Mouse (Mus musculus) kidney, postnatal 0 days (tissue): ENCODE data around the gene 1700042G07Rik. TPM values are rescaled to one million over a fixed set of nuclear protein-coding genes. Genes with fewer than 3 reads are reported as not detected.

Experiments
- ATAC-seq: fragments of 200-750 bp; cut with Nextera tagmentation; replicated peaks from 2 replicates; pipeline ENCODE4 v1.8.0; 2017; ENCODE audit warnings: low read depth, moderate number of reproducible peaks, moderate TSS enrichment, moderate library complexity; ENCODE audit not compliant: low FRiP score
- DNase-seq: peaks from one replicate; pipeline ENCODE4 v3.0.0-alpha.2; 2016; ENCODE audit warnings: low spot score
- H3K27ac ChIP-seq: fragments of 300-500 bp; sonication (generic); 2 replicates; pipeline ENCODE4 v1.5.1; 2014; ENCODE audit warnings: mild to moderate bottlenecking
- H3K27me3 ChIP-seq: fragments of 300-500 bp; sonication (generic); 2 replicates; pipeline ENCODE4 v1.6.1; 2014; ENCODE audit warnings: low read length, mixed read lengths; ENCODE audit not compliant: insufficient read depth
- H3K36me3 ChIP-seq: fragments of 300-500 bp; sonication (generic); 2 replicates; pipeline ENCODE4 v1.6.1; 2014; ENCODE audit warnings: low read length, mixed read lengths; ENCODE audit not compliant: insufficient read depth
- H3K4me1 ChIP-seq: fragments of 300-500 bp; sonication (generic); replicated peaks from 2 replicates; pipeline ENCODE4 v1.6.1; 2014; ENCODE audit warnings: antibody characterized with exemption, low read length, mixed read lengths; ENCODE audit not compliant: insufficient read depth
- H3K4me2 ChIP-seq: fragments of 300-500 bp; sonication (generic); 2 replicates; pipeline ENCODE4 v1.6.1; 2014; ENCODE audit warnings: mild to moderate bottlenecking, low read length, moderate library complexity, mixed read lengths
- H3K4me3 ChIP-seq: fragments of 300-500 bp; sonication (generic); replicated peaks from 2 replicates; pipeline ENCODE4 v1.5.1; 2014; ENCODE audit warnings: low read depth, low read length
- H3K9ac ChIP-seq: fragments of 300-500 bp; sonication (generic); 2 replicates; pipeline ENCODE4 v1.6.1; 2014; ENCODE audit warnings: low read depth, low read length
- H3K9me3 ChIP-seq: fragments of 300-500 bp; sonication (generic); replicated peaks from 2 replicates; pipeline ENCODE4 v1.6.1; 2016; ENCODE audit warnings: low read length, inconsistent platforms, mixed read lengths
- CTCF ChIP-seq: IDR thresholded peaks from 2 replicates; pipeline ENCODE4 v1.5.1; 2016; ENCODE audit warnings: antibody characterized with exemption, low read depth, mild to moderate bottlenecking, moderate library complexity
- WGBS: fragments of 180-500 bp; shearing (Covaris S2); extraction: QIAGEN DNeasy Blood & Tissue Kit; methylation state at CpG from one replicate; pipeline ENCODE4 v1.1.7; 2014; 5-methylcytosine and 5-hydroxymethylcytosine counted together
- polyA plus RNA-seq: library from polyadenylated mRNA; unstranded; fragments of >200 nt; fragmentation: Nextera tagmentation; extraction: Ambion mirVana; gene quantifications from 2 replicates; pipeline ENCODE4 v1.2.1, GENCODE M21; 2015

The 1700042G07Rik gene
- polyA plus RNA-seq, 1 experiment from 2014 or later, result not detected

- Histone ChIP-seq H3K4me2 (no peak overlapping the region), H3K9ac (no peak overlapping the region), H3K4me1 (peaks cover 9% of the 10 kb centered on the region; the same call in 1 of the 2 replicates), H3K4me3 (no peak overlapping the region), H3K9me3 (no peaks in the 10 kb centered on the region), H3K27ac (peak overlapping the region; percentile 19; the same call in 1 of the 2 replicates), H3K36me3 (peaks cover 37% of the 10 kb centered on the region), H3K27me3 (no peaks in the 10 kb centered on the region)
- 45% methylated on average over 3 of the region's 3 CpGs for WGBS
- TF ChIP-seq CTCF, result no peak
- DNase-seq (peak; percentile 59), ATAC-seq (no peak)
Measured at GRCm38 (mm10) chr4:116160769-116161168, 12.4 kb upstream of the 1700042G07Rik start.

GRCm38 (mm10) chr4:116162142-116162541, 11.0 kb upstream of the 1700042G07Rik start:
- DNase-seq (peak; percentile 33), ATAC-seq (no peak)
- no peak overlapping the region for H3K9ac ChIP-seq
- H3K9me3 ChIP-seq, result no peaks in the 10 kb centered on the region
- H3K4me3 ChIP-seq, result no peak overlapping the region
- peaks cover 9% of the 10 kb centered on the region; the same call in 1 of the 2 replicates for H3K4me1 ChIP-seq
- WGBS, result 35% methylated on average over 4 of the region's 4 CpGs
- peaks cover 24% of the 10 kb centered on the region for H3K36me3 ChIP-seq
- no peak for TF ChIP-seq CTCF
- no peak overlapping the region for H3K4me2 ChIP-seq
- peak overlapping the region; percentile 36; the same call in 1 of the 2 replicates for H3K27ac ChIP-seq
- H3K27me3 ChIP-seq, result no peaks in the 10 kb centered on the region

- Histone ChIP-seq H3K4me1 (peaks cover 9% of the 10 kb centered on the region; the same call in 1 of the 2 replicates), H3K9me3 (no peaks in the 10 kb centered on the region), H3K4me3 (no peak overlapping the region), H3K36me3 (no peaks in the 10 kb centered on the region), H3K27me3 (no peaks in the 10 kb centered on the region), H3K4me2 (no peak overlapping the region), H3K9ac (no peak overlapping the region), H3K27ac (peak overlapping the region; percentile 51; the same call in 1 of the 2 replicates)
- ATAC-seq, result no peak
- WGBS, result 71% methylated on average over 2 of the region's 2 CpGs
- no peak for DNase-seq
- no peak for TF ChIP-seq CTCF
Measured at GRCm38 (mm10) chr4:116164759-116165554, 8.2 kb upstream of the 1700042G07Rik start.

GRCm38 (mm10) chr4:116165708-116166407, 7.3 kb upstream of the 1700042G07Rik start:
- no peak overlapping the region for H3K4me2 ChIP-seq
- H3K27me3 ChIP-seq, result no peaks in the 10 kb centered on the region
- no peak overlapping the region for H3K9ac ChIP-seq
- H3K36me3 ChIP-seq, result no peaks in the 10 kb centered on the region
- no peaks in the 10 kb centered on the region for H3K9me3 ChIP-seq
- no peak for DNase-seq
- H3K4me1 ChIP-seq, result peaks cover 9% of the 10 kb centered on the region; the same call in 1 of the 2 replicates
- 49% methylated on average over 8 of the region's 8 CpGs for WGBS
- TF ChIP-seq CTCF, result no peak
- no peak overlapping the region for H3K4me3 ChIP-seq
- peak overlapping the region; percentile 51; the same call in 1 of the 2 replicates for H3K27ac ChIP-seq
- ATAC-seq, result no peak

GRCm38 (mm10) chr4:116167404-116167803, 5.8 kb upstream of the 1700042G07Rik start, which contains the start of gene Tspan1:
TSS of gene Tspan1 (minus strand) at chr4:116167601.
- no peak for ATAC-seq

More at GRCm38 (mm10) chr4:116167404-116167803, 5.8 kb upstream of the 1700042G07Rik start, which contains the start of gene Tspan1:
- 25% methylated on average over 7 of the region's 7 CpGs for whole genome bisulfite sequencing
- H3K4me3 ChIP-seq, result no peak within 1 kb of the TSS
- peaks cover 9% of the 10 kb centered on the region; the same call in 1 of the 2 replicates for H3K4me1 ChIP-seq
- TF ChIP-seq CTCF, result peak; percentile 60
- no peaks in the 10 kb centered on the region for H3K27me3 ChIP-seq
- DNase-seq, result no peak
- no peak within 1 kb of the TSS for H3K9ac ChIP-seq
- no peaks in the 10 kb centered on the region for H3K9me3 ChIP-seq
- no peak within 1 kb of the TSS for H3K4me2 ChIP-seq
- no peak within 1 kb of the TSS for H3K27ac ChIP-seq
- no peaks in the 10 kb centered on the region for H3K36me3 ChIP-seq
